Mouse (Mus musculus) embryonic fibroblast, embryonic 13.5 days (primary cell): ENCODE measurements at regions not wholly inside any gene's neighbourhood (a gene's known extent, or its start where the extent isn't known, plus 50 kb on each side); places are given as distances from the start of the nearest gene placed in this dataset.

ENCODE experiments used
- CTCF ChIP-seq: IDR thresholded peaks from 2 replicates; pipeline ENCODE4 v1.5.1; 2011; ENCODE audit warnings: mild to moderate bottlenecking, control low read depth, low read length, moderate library complexity, borderline replicate concordance; ENCODE audit not compliant: insufficient read depth
- POLR2A ChIP-seq: IDR thresholded peaks from 2 replicates; pipeline ENCODE4 v1.6.1; 2011; ENCODE audit warnings: low read depth, mild to moderate bottlenecking, control low read depth, low read length, moderate library complexity

- TF ChIP-seq POLR2A (no peak), CTCF (no peak)
These were observed 150.2 kb upstream of the Pik3r1 start for GRCm38 (mm10) chr13:101918185-101918584.
